Mouse (Mus musculus) v-Abl transformed pro-B cells (cell line): Measurements from ENCODE around the gene Ttyh3.
"Not testable (repeated sequence)": the region's sequence is repeated elsewhere in the genome, so short reads cannot be mapped to it uniquely, and the experiment has no call there.

Source experiments
- in situ Hi-C, 2 experiments: fragments of 400-800 bp; cut with MboI; formaldehyde crosslinking; loops; one replicate each; pipeline ENCODE4 v1.15.1; 2025; ENCODE audit not compliant: unreplicated experiment in 2 of 2

Gene Ttyh3

DNA sequence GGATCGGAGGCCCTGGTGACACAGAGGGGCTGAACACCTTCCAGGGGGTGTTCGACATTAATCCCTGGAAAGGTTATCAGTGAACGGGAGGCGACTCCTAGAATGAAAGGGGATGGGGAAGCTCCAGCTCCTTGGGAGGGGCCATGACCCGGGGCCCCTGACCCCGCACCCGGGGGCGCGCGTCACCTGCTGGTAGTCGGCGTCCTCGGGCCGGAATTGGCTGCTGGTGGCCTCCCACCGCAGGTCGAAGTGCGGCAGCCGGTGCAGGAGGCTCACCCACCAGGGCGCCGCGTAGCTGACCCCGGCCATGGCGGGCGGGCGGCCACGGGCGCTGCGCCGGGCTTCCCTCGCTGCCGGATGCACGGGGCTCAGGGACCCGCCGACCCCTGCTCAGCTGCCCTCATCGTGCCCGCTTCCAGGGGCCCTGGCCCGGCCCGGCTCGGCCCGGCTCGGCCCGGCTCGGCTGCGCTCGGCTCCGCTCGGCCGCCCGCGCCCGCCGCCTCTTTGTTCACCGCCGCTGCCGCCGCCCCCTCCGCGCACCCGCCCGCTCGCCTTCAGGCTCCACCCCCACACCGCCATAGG, at the start of gene Ttyh3:
Gene Ttyh3 (minus strand): TSS at position 513 of the 582 bp plus-strand sequence.
- in situ Hi-C loops: loop anchor here (25.0 kb wide), 2 partner anchors 1486 to 1664 kb away; partner anchors contain the start of genes Dnaaf5 (in 1 of the 2) and Prkar1b (in 1 of the 2)

DNA sequence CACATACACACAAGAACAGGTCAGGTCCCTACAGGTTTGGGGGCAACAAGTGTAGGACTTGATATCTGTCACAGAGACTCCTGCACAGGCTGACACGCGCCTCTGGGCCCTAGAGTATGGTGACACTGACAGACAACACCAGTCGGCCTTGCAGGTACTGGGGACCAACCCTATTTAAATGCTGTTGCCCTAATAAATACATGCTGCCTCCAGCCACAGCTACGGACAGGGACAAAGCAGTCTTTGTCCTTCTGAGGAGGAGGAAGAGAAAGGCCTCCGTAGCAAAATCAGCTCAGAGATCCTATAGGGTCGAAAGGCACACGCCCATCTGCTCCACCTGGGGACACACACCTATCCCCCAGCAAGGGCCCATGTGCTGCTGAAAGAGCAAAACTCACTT, 47.2 kb upstream of the Ttyh3 start:
- in situ Hi-C loops: no loop called here

- in situ Hi-C loops: no loop called here
Observed at GRCm38 (mm10) chr5:140688434-140688833, 39.6 kb upstream of the Ttyh3 start.

DNA sequence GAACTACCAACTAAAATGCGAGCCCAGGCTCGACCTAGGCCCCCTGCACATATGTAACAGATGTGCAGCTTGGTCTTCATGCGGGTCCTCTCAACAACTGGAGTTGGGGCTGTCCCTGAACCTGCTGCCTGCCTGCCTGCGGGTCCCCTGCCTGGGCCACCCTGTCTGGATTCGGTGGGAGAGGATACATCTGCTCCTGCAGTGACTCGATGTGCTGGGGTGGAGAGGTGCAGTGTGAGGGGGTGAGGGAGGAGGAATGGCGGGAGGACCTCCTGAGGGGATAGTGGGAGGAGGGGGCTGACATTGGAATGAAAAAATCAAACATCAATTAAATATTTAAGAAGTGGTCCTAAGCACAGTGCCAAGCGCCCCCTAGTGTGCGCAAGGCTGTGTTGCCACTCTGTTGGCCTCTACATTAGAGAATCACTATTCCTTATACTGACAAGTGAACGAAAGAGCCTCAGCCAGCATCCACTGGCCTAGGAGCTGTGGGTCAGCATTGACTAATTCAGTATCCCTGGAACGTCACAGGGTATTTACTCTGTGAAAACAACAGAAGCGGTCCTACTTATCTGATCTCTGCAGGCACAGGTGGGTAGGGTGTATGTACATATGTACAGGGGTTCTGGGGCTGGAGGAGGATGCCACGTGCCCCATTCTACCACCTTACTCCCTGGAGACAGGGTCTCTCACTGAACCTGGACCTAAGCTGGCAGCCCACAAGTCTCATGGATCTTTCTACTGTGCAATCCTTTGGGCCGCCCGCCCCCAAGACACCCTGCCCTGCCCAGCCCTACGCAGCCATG, 35.7 kb upstream of the Ttyh3 start:
- in situ Hi-C loops: loop anchor here (5.0 kb wide), 3 partner anchors 52 to 147 kb away; no protein-coding TSS in a partner anchor

DNA sequence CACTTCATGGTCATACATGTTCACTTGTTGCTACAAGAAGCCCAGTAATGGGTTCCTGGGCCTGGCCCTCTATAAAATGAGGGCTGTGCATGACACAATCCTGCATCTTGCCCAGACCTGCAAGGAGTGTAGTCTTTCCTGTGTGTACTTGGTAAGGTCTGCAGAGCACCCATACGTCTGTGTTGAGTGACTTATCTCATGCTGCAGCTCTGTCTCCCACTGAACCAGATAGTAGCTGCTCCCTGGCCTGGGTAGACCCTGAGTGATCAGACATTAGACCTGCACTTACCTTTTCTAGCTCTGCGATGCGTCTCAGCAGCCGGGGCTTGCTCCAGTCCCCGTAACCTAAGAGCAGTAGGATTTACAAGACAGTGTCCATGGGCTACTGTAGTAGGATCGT, 33.3 kb upstream of the Ttyh3 start:
- in situ Hi-C loops: loop anchor here (5.0 kb wide), 3 partner anchors 50 to 145 kb away; no protein-coding TSS in a partner anchor

- in situ Hi-C loops: loop anchor here (5.0 kb wide), 3 partner anchors 49 to 144 kb away; no protein-coding TSS in a partner anchor
Observed at GRCm38 (mm10) chr5:140680950-140681349, 32.1 kb upstream of the Ttyh3 start.

DNA sequence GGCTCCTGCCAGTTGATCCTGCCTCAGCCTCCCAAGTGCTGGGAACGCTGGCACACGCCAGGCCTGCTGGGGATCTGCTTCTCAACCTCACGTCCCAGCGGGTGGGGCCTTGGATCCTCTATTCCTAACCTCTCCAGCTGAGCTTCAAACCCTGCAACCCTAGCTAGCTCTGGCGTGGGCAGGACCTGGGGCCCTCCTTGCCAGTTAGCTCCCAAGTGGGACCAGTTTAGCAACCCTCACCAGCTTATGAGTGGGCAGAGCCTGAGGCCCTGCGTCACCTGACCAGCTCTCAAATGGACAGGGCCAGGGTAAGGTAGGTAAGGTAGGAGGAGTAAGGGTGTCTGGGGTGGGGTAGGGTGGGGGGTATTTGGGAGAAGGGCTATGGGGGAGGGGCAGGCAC, 31.2 kb upstream of the Ttyh3 start:
- in situ Hi-C loops: loop anchor here (5.0 kb wide), 3 partner anchors 48 to 143 kb away; no protein-coding TSS in a partner anchor

- in situ Hi-C loops: loop anchor here in 1 of 2 experiments (5.0 kb wide), 1 partner anchor 45 kb away; no protein-coding TSS in a partner anchor
Observed at GRCm38 (mm10) chr5:140677137-140677536, 28.3 kb upstream of the Ttyh3 start.

DNA sequence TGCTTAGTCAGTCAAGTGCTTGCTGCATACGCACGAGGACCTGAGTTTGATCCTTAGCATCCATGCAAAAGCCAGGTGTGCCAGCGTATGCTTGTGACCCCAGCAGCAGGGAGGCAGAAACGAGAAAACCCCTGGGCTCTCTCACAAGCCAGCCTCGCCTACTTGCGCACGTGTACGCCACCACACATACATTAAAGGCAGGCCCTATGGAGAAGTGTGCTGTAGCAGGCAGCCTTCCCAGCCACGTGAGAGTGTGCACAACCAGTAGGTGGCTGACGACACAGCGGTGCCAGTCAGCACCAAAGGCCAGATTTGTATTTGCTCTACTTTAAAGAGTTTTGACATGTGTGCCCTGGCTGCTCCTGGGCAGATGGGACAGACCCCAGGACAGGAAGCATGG, 26.8 kb upstream of the Ttyh3 start:
- in situ Hi-C loops: loop anchor here in 1 of 2 experiments (5.0 kb wide), 1 partner anchor 43 kb away; no protein-coding TSS in a partner anchor

DNA sequence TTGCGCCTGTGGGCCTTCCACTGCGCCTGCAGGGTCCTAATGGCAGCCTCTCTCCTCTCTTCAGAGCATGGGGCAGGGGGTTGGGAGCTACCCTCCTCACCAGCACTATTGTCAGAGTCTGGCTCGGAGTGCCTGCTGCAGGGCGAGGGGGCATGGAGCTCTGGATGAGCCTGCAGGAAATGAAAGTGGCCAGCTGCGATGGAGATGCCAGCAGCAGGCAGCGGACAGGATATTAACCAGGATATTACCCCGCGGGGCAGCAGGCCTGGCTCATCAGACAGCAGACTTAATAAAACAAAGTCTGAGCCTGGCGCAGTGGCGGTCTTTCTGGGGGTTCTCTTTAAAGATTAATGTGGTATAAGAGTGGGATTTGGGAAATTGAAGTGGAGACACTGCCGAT, 26.2 kb upstream of the Ttyh3 start:
- in situ Hi-C loops: loop anchor here in 1 of 2 experiments (5.0 kb wide), 1 partner anchor 43 kb away; no protein-coding TSS in a partner anchor

GRCm38 (mm10) chr5:140674036-140674435, 25.2 kb upstream of the Ttyh3 start:
- in situ Hi-C loops: no loop called here

GRCm38 (mm10) chr5:140672603-140673002, 23.8 kb upstream of the Ttyh3 start:
- in situ Hi-C loops: not testable (repeated sequence)

DNA sequence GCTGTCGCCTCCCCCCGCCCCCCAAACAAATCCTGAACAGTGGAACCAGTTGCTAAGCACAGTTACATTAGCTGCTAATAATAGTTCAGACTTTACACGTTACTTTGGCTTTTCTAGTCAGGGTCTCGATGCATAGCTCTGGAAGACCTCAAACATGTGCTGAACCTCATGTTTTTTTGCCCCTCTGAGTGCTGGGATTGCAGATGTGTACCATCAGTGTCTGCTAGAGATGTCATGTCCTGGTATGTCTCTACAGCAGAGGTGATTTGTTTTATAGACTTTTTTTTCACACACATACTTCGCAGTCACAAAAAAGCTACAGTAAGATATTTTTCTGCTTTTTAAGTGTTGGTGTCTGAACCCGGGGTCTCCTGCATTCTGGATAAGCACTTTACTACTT, 23.3 kb upstream of the Ttyh3 start:
- in situ Hi-C loops: no loop called here

- in situ Hi-C loops: no loop called here
Observed at GRCm38 (mm10) chr5:140663621-140664180, 14.9 kb upstream of the Ttyh3 start.

GRCm38 (mm10) chr5:140662741-140663592, 14.1 kb upstream of the Ttyh3 start:
- in situ Hi-C loops: no loop called here

- in situ Hi-C loops: no loop called here
Observed at GRCm38 (mm10) chr5:140661875-140662643, 13.2 kb upstream of the Ttyh3 start.

DNA sequence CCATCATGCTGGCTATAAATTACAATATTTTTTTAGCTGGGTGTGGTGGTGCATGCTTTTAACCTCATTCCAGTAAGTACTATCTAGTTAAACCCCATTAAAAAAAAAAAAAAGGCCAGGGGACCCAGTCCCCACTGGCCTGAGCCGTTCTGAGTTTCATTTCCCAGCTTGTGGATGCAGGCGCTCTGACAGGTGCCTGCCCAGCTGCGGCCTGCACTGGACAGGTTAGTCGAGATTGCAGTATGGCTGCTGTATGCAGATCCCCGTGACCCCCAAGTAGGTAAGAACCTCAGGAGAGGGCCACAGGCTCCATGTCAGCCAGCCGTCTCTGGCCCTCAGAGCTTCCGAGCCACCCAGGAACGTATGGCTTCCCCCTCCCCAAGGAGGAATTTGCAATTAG, 12.6 kb upstream of the Ttyh3 start:
- in situ Hi-C loops: no loop called here

- in situ Hi-C loops: no loop called here
Observed at GRCm38 (mm10) chr5:140660398-140660797, 11.6 kb upstream of the Ttyh3 start.

DNA sequence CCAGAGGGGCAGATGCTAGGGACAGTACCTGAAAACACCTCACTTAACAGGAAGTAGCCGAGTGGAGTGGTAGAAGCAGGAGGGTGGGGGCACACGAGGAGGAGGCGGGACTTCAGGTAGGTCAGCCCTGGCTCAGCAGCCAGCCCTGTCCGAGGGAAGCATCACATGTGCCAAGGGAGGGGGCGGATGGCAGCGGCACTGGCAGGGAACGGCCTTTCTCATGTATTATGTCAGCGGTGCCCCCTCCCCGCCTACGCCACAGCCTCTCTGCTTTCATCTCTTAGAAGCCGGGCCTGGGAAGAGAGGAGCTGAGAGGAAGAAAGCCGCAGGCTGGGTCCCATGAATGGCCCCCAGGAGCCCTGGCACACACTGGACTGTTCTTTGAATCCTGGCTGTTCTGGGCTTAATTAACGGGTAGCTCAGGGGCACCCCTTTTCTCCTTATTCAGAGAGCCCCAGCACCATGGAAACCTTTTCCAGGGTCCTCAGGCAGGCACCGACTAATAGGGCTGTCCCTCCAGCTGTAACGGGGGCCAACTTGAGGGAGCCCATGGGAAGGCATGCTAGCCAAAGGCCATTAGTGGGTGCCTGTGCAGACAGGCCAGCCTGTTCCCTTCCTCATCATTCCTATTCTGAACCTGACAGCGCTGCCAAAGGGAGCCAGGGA, 10.9 kb upstream of the Ttyh3 start:
- in situ Hi-C loops: no loop called here
